Mouse (Mus musculus): ENCODE measurements around the gene Olfr617. TPM values are rescaled to one million over a fixed set of nuclear protein-coding genes. Genes with fewer than 3 reads are reported as not detected.

Olfr617 gene
- polyA plus RNA-seq, 1 experiment from 2014 or later, result not detected

Small RNA genes lying within 50 kb of the gene (microRNA-seq; reads per million reads assigned to microRNA genes)
- gene Gm26506, result not detected

Other genes starting within 250 kb of the Olfr617 start
- gene Olfr598, start 249.5 kb upstream of the Olfr617 start, polyA plus RNA-seq (2014; fragmentation: Nextera tagmentation; extraction: Ambion mirVana), result not detected in 2 replicates
- not detected in 2 replicates for gene Olfr599, start 237.1 kb upstream of the Olfr617 start, polyA plus RNA-seq (2014; fragmentation: Nextera tagmentation; extraction: Ambion mirVana)
- gene Olfr600, start 223.4 kb upstream of the Olfr617 start, polyA plus RNA-seq (2014; fragmentation: Nextera tagmentation; extraction: Ambion mirVana), result not detected in 2 replicates
- gene Olfr601, start 210.4 kb upstream of the Olfr617 start, polyA plus RNA-seq (2014; fragmentation: Nextera tagmentation; extraction: Ambion mirVana), result not detected in 2 replicates
- not detected in 2 replicates for gene Olfr603, start 186.9 kb upstream of the Olfr617 start, polyA plus RNA-seq (2014; fragmentation: Nextera tagmentation; extraction: Ambion mirVana)
- not detected in 2 replicates for gene Usp17lc, start 158.0 kb upstream of the Olfr617 start, polyA plus RNA-seq (2014; fragmentation: Nextera tagmentation; extraction: Ambion mirVana)
- not detected in 2 replicates for gene Olfr605, start 127.6 kb upstream of the Olfr617 start, polyA plus RNA-seq (2014; fragmentation: Nextera tagmentation; extraction: Ambion mirVana)
- not detected in 2 replicates for gene Olfr606, start 124.0 kb upstream of the Olfr617 start, polyA plus RNA-seq (2014; fragmentation: Nextera tagmentation; extraction: Ambion mirVana)
- not detected in 2 replicates for gene Olfr607, start 108.9 kb upstream of the Olfr617 start, polyA plus RNA-seq (2014; fragmentation: Nextera tagmentation; extraction: Ambion mirVana)
- not detected in 2 replicates for gene Olfr608, start 103.2 kb upstream of the Olfr617 start, polyA plus RNA-seq (2014; fragmentation: Nextera tagmentation; extraction: Ambion mirVana)
- not detected in 2 replicates for gene Olfr609, start 75.0 kb upstream of the Olfr617 start, polyA plus RNA-seq (2014; fragmentation: Nextera tagmentation; extraction: Ambion mirVana)
- gene Olfr610, start 60.9 kb upstream of the Olfr617 start, polyA plus RNA-seq (2014; fragmentation: Nextera tagmentation; extraction: Ambion mirVana), result not detected in 2 replicates
- gene Olfr611, start 52.2 kb upstream of the Olfr617 start, polyA plus RNA-seq (2014; fragmentation: Nextera tagmentation; extraction: Ambion mirVana), result not detected in 2 replicates
- gene Olfr612, start 30.3 kb upstream of the Olfr617 start, polyA plus RNA-seq (2014; fragmentation: Nextera tagmentation; extraction: Ambion mirVana), result not detected in 2 replicates
- not detected in 2 replicates for gene Olfr613, start 25.0 kb upstream of the Olfr617 start, polyA plus RNA-seq (2014; fragmentation: Nextera tagmentation; extraction: Ambion mirVana)
- gene Olfr615, start 17.0 kb upstream of the Olfr617 start, polyA plus RNA-seq (2014; fragmentation: Nextera tagmentation; extraction: Ambion mirVana), result not detected in 2 replicates
- gene Olfr616, start 3.9 kb upstream of the Olfr617 start, polyA plus RNA-seq (2014; fragmentation: Nextera tagmentation; extraction: Ambion mirVana), result not detected in 2 replicates
- not detected in 2 replicates for gene Olfr618, start 17.0 kb downstream of the Olfr617 start, polyA plus RNA-seq (2014; fragmentation: Nextera tagmentation; extraction: Ambion mirVana)
- gene Olfr619, start 27.5 kb downstream of the Olfr617 start, polyA plus RNA-seq (2014; fragmentation: Nextera tagmentation; extraction: Ambion mirVana), result not detected in 2 replicates
- not detected in 2 replicates for gene Olfr620, start 39.5 kb downstream of the Olfr617 start, polyA plus RNA-seq (2014; fragmentation: Nextera tagmentation; extraction: Ambion mirVana)
- gene Olfr622, start 69.6 kb downstream of the Olfr617 start, polyA plus RNA-seq (2014; fragmentation: Nextera tagmentation; extraction: Ambion mirVana), result not detected in 2 replicates
- gene Olfr623, start 90.6 kb downstream of the Olfr617 start, polyA plus RNA-seq (2014; fragmentation: Nextera tagmentation; extraction: Ambion mirVana), result not detected in 2 replicates
- gene Olfr624, start 98.1 kb downstream of the Olfr617 start, polyA plus RNA-seq (2014; fragmentation: Nextera tagmentation; extraction: Ambion mirVana), result 0.03 TPM in 1 of 2 replicates, not detected in the other
- gene Olfr625-ps1, start 109.7 kb downstream of the Olfr617 start, polyA plus RNA-seq (2014; fragmentation: Nextera tagmentation; extraction: Ambion mirVana), result not detected in 2 replicates
- gene Olfr243, start 141.6 kb downstream of the Olfr617 start, polyA plus RNA-seq (2014; fragmentation: Nextera tagmentation; extraction: Ambion mirVana), result not detected in 2 replicates
- not detected in 2 replicates for gene Olfr628, start 157.3 kb downstream of the Olfr617 start, polyA plus RNA-seq (2014; fragmentation: Nextera tagmentation; extraction: Ambion mirVana)
- gene Olfr629, start 171.9 kb downstream of the Olfr617 start, polyA plus RNA-seq (2014; fragmentation: Nextera tagmentation; extraction: Ambion mirVana), result not detected in 2 replicates
- gene Olfr630, start 184.3 kb downstream of the Olfr617 start, polyA plus RNA-seq (2014; fragmentation: Nextera tagmentation; extraction: Ambion mirVana), result not detected in 2 replicates
- gene Olfr69, start 198.5 kb downstream of the Olfr617 start, polyA plus RNA-seq (2014; fragmentation: Nextera tagmentation; extraction: Ambion mirVana), result not detected in 2 replicates
- not detected in 2 replicates for gene Olfr68, start 206.6 kb downstream of the Olfr617 start, polyA plus RNA-seq (2014; fragmentation: Nextera tagmentation; extraction: Ambion mirVana)
- not detected in 2 replicates for gene Olfr67, start 218.8 kb downstream of the Olfr617 start, polyA plus RNA-seq (2014; fragmentation: Nextera tagmentation; extraction: Ambion mirVana)
- gene Hbb-bt, start 240.9 kb downstream of the Olfr617 start, polyA plus RNA-seq (2014; fragmentation: Nextera tagmentation; extraction: Ambion mirVana), result 1,233 and 1,868 TPM in 2 replicates